Mouse (Mus musculus) thymus, adult 2 months (tissue): ENCODE results near the gene Clec4d.

ENCODE experiments used
- CTCF ChIP-seq: fragments of 200-500 bp; IDR thresholded peaks from 2 replicates; pipeline ENCODE4 v1.5.1; 2012; ENCODE audit warnings: mild to moderate bottlenecking, control low read depth, low read length, moderate library complexity, borderline replicate concordance; ENCODE audit not compliant: control insufficient read depth, poor library complexity, insufficient read depth; ENCODE audit errors: extremely low read depth
- POLR2A ChIP-seq: fragments of 200-500 bp; IDR thresholded peaks from 2 replicates; pipeline ENCODE4 v1.6.1; 2012; ENCODE audit warnings: mild to moderate bottlenecking, low read length, control low read depth, moderate library complexity; ENCODE audit not compliant: control insufficient read depth, poor library complexity, insufficient read depth; ENCODE audit errors: extremely low read depth

- TF ChIP-seq CTCF (no peak), POLR2A (no peak)
These were observed 1.0 kb upstream of the Clec4d start for GRCm38 (mm10) chr6:123260868-123261267.
